Mouse (Mus musculus) heart, adult 2 months (tissue): ENCODE data around the gene Brf1.

Experiments
- CTCF ChIP-seq: fragments of 200-600 bp; IDR thresholded peaks from 2 replicates; pipeline ENCODE4 v1.8.1; 2022; ENCODE audit warnings: antibody characterized with exemption, mild to moderate bottlenecking, moderate library complexity
- POLR2A ChIP-seq: fragments of 200-500 bp; IDR thresholded peaks from 2 replicates; pipeline ENCODE4 v1.6.1; 2011; ENCODE audit warnings: mild to moderate bottlenecking, low read depth, low read length, control low read depth; ENCODE audit not compliant: insufficient read depth

DNA sequence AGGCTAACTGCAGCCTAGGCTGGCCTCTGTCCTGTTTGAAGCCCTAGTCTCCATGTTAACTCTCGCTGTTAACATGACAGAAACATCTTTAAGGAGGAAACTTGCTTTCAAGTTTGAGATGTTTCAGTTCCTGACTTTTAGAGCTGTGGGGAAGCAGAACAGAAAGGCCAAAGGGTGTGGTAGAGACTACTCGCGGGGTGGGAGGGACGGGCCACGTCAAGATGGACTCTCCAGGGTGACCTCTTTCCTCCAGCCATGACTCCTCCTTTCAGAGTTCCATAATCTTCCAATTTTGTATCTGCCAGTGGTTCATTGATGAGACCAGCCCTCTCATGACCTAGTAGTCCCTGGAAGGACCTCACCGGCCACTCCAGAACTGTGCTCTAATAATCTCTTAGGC is 30.9 kb upstream of the Brf1 start:
- no peak for TF ChIP-seq CTCF
- no peak for TF ChIP-seq POLR2A
